Mouse (Mus musculus): ENCODE measurements around the gene Insc. TPM values are rescaled to one million over a fixed set of nuclear protein-coding genes. Genes with fewer than 3 reads are reported as not detected.

The Insc gene
- polyA plus RNA-seq, 1 experiment from 2014 or later: 4.5 TPM

- 58% methylated on average over 4 of the region's 4 CpGs for WGBS
These were observed 30.3 kb downstream of the Insc start for GRCm38 (mm10) chr7:114773781-114774180.

GRCm38 (mm10) chr7:114775856-114776255, 32.4 kb downstream of the Insc start:
- no peak for ATAC-seq (ENCODE audit: low read depth)
- Histone ChIP-seq H3K4me2 (ENCODE audit: low read depth, low read length) (no peak overlapping the region), H3K9me3 (ENCODE audit: control insufficient read depth, low read length) (no peaks in the 10 kb centered on the region), H3K4me1 (replicated peaks; ENCODE audit: control insufficient read depth, insufficient read depth, low read length) (no peaks in the 10 kb centered on the region), H3K27me3 (ENCODE audit: control insufficient read depth, insufficient read depth, low read depth, low read length) (no peaks in the 10 kb centered on the region), H3K27ac (ENCODE audit: low read length) (no peak overlapping the region), H3K4me3 (ENCODE audit: low read length) (no peak overlapping the region), H3K36me3 (ENCODE audit: control insufficient read depth, insufficient read depth, low read length) (no peaks in the 10 kb centered on the region), H3K9ac (ENCODE audit: low read length) (no peak overlapping the region)
- WGBS: 68% methylated on average over 2 of the region's 2 CpGs

More at GRCm38 (mm10) chr7:114773781-114774180, 30.3 kb downstream of the Insc start:
- Histone ChIP-seq H3K27ac (ENCODE audit: low read length) (no peak overlapping the region), H3K9ac (ENCODE audit: low read length) (no peak overlapping the region), H3K9me3 (ENCODE audit: control insufficient read depth, low read length) (no peaks in the 10 kb centered on the region), H3K4me1 (replicated peaks; ENCODE audit: control insufficient read depth, insufficient read depth, low read length) (no peaks in the 10 kb centered on the region), H3K4me3 (ENCODE audit: low read length) (no peak overlapping the region), H3K27me3 (ENCODE audit: control insufficient read depth, insufficient read depth, low read depth, low read length) (no peaks in the 10 kb centered on the region), H3K4me2 (ENCODE audit: low read depth, low read length) (no peak overlapping the region), H3K36me3 (ENCODE audit: control insufficient read depth, insufficient read depth, low read length) (no peaks in the 10 kb centered on the region)
- ATAC-seq (ENCODE audit: low read depth): no peak

GRCm38 (mm10) chr7:114778156-114778770, 34.8 kb downstream of the Insc start:
- no peaks in the 10 kb centered on the region for H3K27me3 ChIP-seq (ENCODE audit: control insufficient read depth, insufficient read depth, low read depth, low read length)
- WGBS: 82% methylated on average over 7 of the region's 7 CpGs
- H3K9ac ChIP-seq (ENCODE audit: low read length): no peak overlapping the region
- H3K36me3 ChIP-seq (ENCODE audit: control insufficient read depth, insufficient read depth, low read length): no peaks in the 10 kb centered on the region
- no peak for ATAC-seq (ENCODE audit: low read depth)
- no peaks in the 10 kb centered on the region for H3K4me1 ChIP-seq (replicated peaks; ENCODE audit: control insufficient read depth, insufficient read depth, low read length)
- H3K9me3 ChIP-seq (ENCODE audit: control insufficient read depth, low read length): no peaks in the 10 kb centered on the region
- H3K4me3 ChIP-seq (ENCODE audit: low read length): no peak overlapping the region
- no peak overlapping the region for H3K27ac ChIP-seq (ENCODE audit: low read length)
- H3K4me2 ChIP-seq (ENCODE audit: low read depth, low read length): no peak overlapping the region

GRCm38 (mm10) chr7:114779056-114779660, 35.7 kb downstream of the Insc start:
- H3K4me1 ChIP-seq (replicated peaks; ENCODE audit: control insufficient read depth, insufficient read depth, low read length): no peaks in the 10 kb centered on the region
- H3K36me3 ChIP-seq (ENCODE audit: control insufficient read depth, insufficient read depth, low read length): no peaks in the 10 kb centered on the region
- no peak overlapping the region for H3K4me2 ChIP-seq (ENCODE audit: low read depth, low read length)
- no peak for ATAC-seq (ENCODE audit: low read depth)
- WGBS: 53% methylated on average over 8 of the region's 8 CpGs
- H3K9me3 ChIP-seq (ENCODE audit: control insufficient read depth, low read length): no peaks in the 10 kb centered on the region
- H3K27me3 ChIP-seq (ENCODE audit: control insufficient read depth, insufficient read depth, low read depth, low read length): no peaks in the 10 kb centered on the region
- H3K9ac ChIP-seq (ENCODE audit: low read length): no peak overlapping the region
- no peak overlapping the region for H3K27ac ChIP-seq (ENCODE audit: low read length)
- H3K4me3 ChIP-seq (ENCODE audit: low read length): no peak overlapping the region

GRCm38 (mm10) chr7:114783291-114783690, 39.8 kb downstream of the Insc start:
- Histone ChIP-seq H3K9ac (ENCODE audit: low read length) (no peak overlapping the region), H3K4me3 (ENCODE audit: low read length) (no peak overlapping the region), H3K4me1 (replicated peaks; ENCODE audit: control insufficient read depth, insufficient read depth, low read length) (no peaks in the 10 kb centered on the region), H3K4me2 (ENCODE audit: low read depth, low read length) (no peak overlapping the region), H3K27me3 (ENCODE audit: control insufficient read depth, insufficient read depth, low read depth, low read length) (no peaks in the 10 kb centered on the region), H3K9me3 (ENCODE audit: control insufficient read depth, low read length) (no peaks in the 10 kb centered on the region), H3K27ac (ENCODE audit: low read length) (no peak overlapping the region), H3K36me3 (ENCODE audit: control insufficient read depth, insufficient read depth, low read length) (no peaks in the 10 kb centered on the region)
- no peak for ATAC-seq (ENCODE audit: low read depth)
- WGBS: 75% methylated on average over 3 of the region's 3 CpGs

- H3K36me3 ChIP-seq (ENCODE audit: control insufficient read depth, insufficient read depth, low read length): no peaks in the 10 kb centered on the region
- no peak for ATAC-seq (ENCODE audit: low read depth)
- H3K9ac ChIP-seq (ENCODE audit: low read length): no peak overlapping the region
- H3K27me3 ChIP-seq (ENCODE audit: control insufficient read depth, insufficient read depth, low read depth, low read length): no peaks in the 10 kb centered on the region
- H3K4me3 ChIP-seq (ENCODE audit: low read length): no peak overlapping the region
- WGBS: 89% methylated on average over 10 of the region's 10 CpGs
- no peaks in the 10 kb centered on the region for H3K4me1 ChIP-seq (replicated peaks; ENCODE audit: control insufficient read depth, insufficient read depth, low read length)
- no peak overlapping the region for H3K4me2 ChIP-seq (ENCODE audit: low read depth, low read length)
- H3K9me3 ChIP-seq (ENCODE audit: control insufficient read depth, low read length): no peaks in the 10 kb centered on the region
- no peak overlapping the region for H3K27ac ChIP-seq (ENCODE audit: low read length)
These were observed 47.6 kb downstream of the Insc start for GRCm38 (mm10) chr7:114791087-114791486.

- H3K27me3 ChIP-seq (ENCODE audit: control insufficient read depth, insufficient read depth, low read depth, low read length): no peaks in the 10 kb centered on the region
- no peak overlapping the region for H3K27ac ChIP-seq (ENCODE audit: low read length)
- H3K4me2 ChIP-seq (ENCODE audit: low read depth, low read length): no peak overlapping the region
- no peak overlapping the region for H3K9ac ChIP-seq (ENCODE audit: low read length)
- no peak for ATAC-seq (ENCODE audit: low read depth)
- H3K36me3 ChIP-seq (ENCODE audit: control insufficient read depth, insufficient read depth, low read length): no peaks in the 10 kb centered on the region
- H3K9me3 ChIP-seq (ENCODE audit: control insufficient read depth, low read length): no peaks in the 10 kb centered on the region
- WGBS: 74% methylated on average over 6 of the region's 6 CpGs
- H3K4me1 ChIP-seq (replicated peaks; ENCODE audit: control insufficient read depth, insufficient read depth, low read length): no peaks in the 10 kb centered on the region
- no peak overlapping the region for H3K4me3 ChIP-seq (ENCODE audit: low read length)
These were observed 48.5 kb downstream of the Insc start for GRCm38 (mm10) chr7:114792026-114792425.

GRCm38 (mm10) chr7:114794400-114794799, 50.9 kb downstream of the Insc start:
- H3K4me3 ChIP-seq (ENCODE audit: low read length): no peak overlapping the region

GRCm38 (mm10) chr7:114802576-114802975, 59.1 kb downstream of the Insc start:
- H3K27me3 ChIP-seq (ENCODE audit: control insufficient read depth, insufficient read depth, low read depth, low read length): no peaks in the 10 kb centered on the region
- H3K4me3 ChIP-seq (ENCODE audit: low read length): no peak overlapping the region
- no peak overlapping the region for H3K4me2 ChIP-seq (ENCODE audit: low read depth, low read length)
- H3K9ac ChIP-seq (ENCODE audit: low read length): no peak overlapping the region
- ATAC-seq (ENCODE audit: low read depth): no peak
- H3K9me3 ChIP-seq (ENCODE audit: control insufficient read depth, low read length): no peaks in the 10 kb centered on the region
- WGBS: 66% methylated on average over 8 of the region's 8 CpGs
- H3K4me1 ChIP-seq (replicated peaks; ENCODE audit: control insufficient read depth, insufficient read depth, low read length): no peaks in the 10 kb centered on the region
- H3K36me3 ChIP-seq (ENCODE audit: control insufficient read depth, insufficient read depth, low read length): no peaks in the 10 kb centered on the region
- no peak overlapping the region for H3K27ac ChIP-seq (ENCODE audit: low read length)

More at GRCm38 (mm10) chr7:114794400-114794799, 50.9 kb downstream of the Insc start:
- Histone ChIP-seq H3K9ac (ENCODE audit: low read length) (no peak overlapping the region), H3K4me2 (ENCODE audit: low read depth, low read length) (no peak overlapping the region), H3K4me1 (replicated peaks; ENCODE audit: control insufficient read depth, insufficient read depth, low read length) (no peaks in the 10 kb centered on the region), H3K36me3 (ENCODE audit: control insufficient read depth, insufficient read depth, low read length) (no peaks in the 10 kb centered on the region), H3K27ac (ENCODE audit: low read length) (no peak overlapping the region), H3K27me3 (ENCODE audit: control insufficient read depth, insufficient read depth, low read depth, low read length) (no peaks in the 10 kb centered on the region), H3K9me3 (ENCODE audit: control insufficient read depth, low read length) (no peaks in the 10 kb centered on the region)
- ATAC-seq (ENCODE audit: low read depth): no peak
- 74% methylated on average over 2 of the region's 2 CpGs for WGBS
